Mouse (Mus musculus) cerebellum, adult 18-20 months (tissue): ENCODE measurements around the gene Gm10188.
A peak's percentile ranks its signal among the peaks of the same experiment; 100 is the strongest.

Experiments
- DNase-seq, 2 experiments: peaks; one replicate each; pipeline ENCODE4 v3.0.0; 2021

The Gm10188 gene

DNA sequence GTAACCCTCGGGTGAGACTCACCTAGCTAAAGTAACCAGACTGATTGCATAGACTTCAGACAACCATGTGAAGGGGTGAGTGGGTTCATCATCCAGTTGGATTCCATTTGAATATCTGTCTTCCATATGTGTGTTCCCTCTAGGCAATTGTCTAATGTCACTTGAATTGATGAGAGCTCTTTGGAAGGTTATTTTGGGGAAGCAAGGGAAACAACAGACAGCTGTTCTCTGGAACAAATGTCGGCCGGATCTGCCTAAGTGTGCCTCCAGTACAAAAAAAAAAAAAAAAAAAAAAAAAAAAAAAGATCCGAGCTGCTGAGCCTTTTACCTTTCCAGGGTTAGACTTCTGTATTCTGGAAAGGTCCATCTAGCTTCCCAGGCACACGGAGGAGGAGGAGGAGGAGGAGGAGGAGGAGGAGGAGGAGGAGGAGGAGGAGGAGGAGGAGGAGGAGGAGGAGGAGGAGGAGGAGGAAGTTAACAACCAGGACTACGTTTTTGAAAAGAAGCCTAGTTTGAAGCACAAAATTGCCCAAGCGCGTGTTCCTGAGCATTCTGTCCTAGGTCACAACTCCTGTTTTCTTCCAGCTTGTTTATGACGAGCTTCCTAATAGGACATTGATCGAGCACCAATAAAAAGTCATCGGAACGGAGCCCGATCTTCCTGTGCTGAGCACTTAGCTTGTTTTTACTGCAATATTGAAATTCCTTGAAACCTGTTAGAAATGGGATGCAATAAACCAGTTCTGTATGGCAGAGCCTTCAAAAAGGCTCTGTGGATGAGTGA lies 3.1 kb downstream of the Gm10188 start:
- no peak for DNase-seq

DNA sequence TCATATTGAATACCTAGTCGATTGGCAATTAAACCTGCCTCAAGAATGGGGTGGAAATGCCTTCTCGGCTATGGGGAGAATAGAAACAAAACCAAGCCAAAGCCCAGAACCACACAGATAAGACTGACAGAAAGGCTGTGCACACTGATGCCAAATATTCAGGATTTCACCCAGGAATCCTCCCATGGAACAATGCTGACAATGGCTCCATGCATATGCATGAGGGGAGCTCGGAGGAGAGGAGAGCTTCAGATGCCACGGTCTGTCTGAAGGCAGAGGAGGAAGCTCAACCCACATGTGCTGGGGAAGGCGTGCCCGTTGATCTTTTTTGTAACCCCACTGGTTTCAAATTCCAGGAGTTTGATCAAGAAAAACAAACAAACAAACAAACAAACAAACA lies 7.4 kb downstream of the Gm10188 start:
- DNase-seq: no peak

DNA sequence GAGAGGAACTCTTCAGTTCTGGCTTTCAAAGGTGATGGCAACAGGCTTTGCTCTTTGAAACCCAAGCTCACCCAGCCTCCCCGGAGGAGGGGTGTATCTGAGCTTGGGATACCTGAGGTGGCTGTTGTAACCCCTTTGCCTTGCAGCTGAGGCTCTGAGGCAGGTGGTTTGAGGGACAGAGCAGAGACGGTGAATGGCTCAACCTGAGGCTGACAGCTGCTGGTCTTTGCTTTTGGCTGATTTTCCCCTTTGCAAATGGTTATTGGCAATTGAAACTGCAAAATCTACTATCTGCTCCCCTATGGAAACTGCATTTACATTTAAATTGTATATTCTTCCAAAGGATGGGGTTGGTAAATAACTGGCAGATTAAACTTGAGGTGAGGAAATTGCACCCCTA lies 7.9 kb downstream of the Gm10188 start:
- DNase-seq: no peak

DNA sequence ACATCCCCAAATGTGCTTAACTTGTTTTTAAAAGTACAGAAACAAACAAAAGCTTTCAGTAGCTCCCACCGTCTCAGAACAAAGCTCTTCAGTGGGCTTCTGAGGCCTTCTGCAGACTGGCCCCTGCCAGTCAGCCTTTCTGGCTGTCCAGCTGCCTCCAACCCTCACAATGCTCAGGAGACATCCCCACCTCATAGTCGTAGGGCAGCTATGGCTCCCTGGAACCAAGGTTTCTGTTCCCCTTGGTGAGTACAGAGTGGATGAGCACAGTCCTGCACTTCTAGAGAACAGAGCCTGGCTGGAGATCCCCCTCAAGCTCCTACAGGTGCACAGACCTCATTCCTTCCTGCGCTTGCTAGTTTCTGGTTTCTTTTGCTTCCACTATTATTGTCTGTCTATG lies 13.3 kb downstream of the Gm10188 start:
- DNase-seq: no peak

DNA sequence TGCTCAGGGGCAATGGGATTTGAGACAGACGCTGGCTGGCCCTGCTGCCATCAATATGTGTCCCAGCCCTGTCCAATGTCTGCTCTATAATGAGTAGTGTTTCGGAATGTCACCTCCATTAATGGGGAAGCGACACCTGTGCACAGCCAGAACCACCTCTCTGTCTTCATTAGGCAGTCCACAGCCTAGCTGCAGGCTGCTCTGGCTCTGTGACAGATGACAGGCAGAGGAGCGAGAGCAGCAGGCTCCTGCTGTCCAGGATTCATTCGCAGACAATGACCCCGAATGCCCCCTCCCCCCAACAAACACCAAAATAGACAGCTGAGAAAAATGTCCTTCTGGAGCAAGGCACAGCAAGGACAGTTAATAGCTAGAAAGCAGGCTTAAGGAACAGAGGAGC lies 16.5 kb downstream of the Gm10188 start:
- peak; percentile 27 to 47 for DNase-seq

DNA sequence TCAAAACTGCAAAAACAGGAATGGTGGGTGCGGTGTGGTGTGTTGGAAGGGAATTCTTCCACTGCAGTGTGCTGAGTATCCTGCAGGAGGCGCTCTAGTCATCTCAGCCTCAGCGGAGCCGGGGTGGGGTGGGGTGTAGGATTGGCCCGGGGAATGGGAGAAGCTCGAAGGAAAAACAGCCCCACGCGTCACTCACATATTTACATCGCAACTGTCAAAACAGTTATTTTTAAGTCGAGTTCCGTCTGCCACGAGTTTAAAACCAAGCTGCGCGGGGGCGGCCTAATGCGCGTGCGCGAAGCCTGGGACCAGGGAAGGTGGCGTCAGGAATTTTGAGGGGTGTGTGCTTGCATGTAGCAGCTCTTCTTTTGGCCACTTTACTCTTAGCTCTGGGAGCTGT lies 17.3 kb downstream of the Gm10188 start:
- peak; percentile 47 to 60 for DNase-seq

DNA sequence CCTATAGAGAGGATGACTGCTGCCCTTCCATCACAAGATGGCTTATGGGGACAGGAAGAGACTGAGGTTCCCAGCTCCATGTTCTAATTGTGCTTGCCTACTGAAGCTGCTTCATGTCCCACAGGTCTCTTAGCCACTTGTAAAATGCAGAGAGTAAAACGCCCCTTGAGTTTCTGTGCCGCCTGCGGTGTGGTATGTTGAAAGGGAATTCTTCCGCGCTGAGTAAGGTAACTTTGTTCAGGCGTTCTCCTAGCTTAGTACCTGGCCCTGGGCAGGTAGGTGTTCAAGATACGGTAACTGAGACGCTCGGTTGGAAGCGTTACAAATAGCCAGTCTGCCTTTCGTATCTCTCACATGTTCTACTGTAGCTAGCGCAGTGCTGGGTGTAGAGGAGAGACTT lies 17.9 kb downstream of the Gm10188 start:
- DNase-seq: no peak

DNA sequence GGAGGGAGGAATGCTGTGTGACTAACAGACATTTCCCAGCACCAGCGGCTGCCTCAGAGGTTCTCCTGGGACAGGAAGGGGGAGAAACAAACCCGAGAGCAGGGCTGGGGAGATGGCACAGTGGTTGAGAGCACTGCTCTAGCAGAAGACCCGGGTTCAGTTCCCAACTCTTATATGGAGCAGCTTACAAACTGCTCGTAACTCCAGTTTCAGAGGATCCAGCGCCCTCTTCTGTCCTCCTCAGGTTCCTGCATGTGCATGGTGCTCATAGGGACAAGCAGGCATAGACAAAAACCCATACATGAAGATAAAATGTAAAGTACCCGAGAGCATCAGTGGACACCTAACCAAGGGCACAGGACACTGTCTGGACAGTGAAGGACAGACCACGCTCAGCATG lies 18.6 kb downstream of the Gm10188 start:
- DNase-seq: peak; percentile 44 to 45

DNA sequence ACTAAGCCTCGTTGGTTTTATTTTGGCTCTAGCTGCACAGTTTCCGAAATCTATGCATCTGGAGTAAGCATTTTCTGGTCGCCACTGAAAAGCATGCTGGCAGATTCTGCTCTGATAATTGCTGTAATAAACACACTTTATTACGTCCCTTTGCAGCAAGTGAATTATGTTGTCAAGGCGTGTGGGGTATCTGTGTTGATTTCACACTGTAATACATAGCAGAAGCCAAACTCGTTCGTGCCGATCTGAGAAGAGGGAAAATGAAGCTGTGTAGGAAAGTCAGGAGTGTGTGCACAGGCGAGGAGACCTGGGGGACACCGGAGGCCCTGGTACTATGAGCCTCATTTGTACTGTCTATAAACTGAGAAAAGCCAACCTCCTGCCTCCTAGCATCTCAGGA lies 20.2 kb downstream of the Gm10188 start:
- no peak for DNase-seq

DNA sequence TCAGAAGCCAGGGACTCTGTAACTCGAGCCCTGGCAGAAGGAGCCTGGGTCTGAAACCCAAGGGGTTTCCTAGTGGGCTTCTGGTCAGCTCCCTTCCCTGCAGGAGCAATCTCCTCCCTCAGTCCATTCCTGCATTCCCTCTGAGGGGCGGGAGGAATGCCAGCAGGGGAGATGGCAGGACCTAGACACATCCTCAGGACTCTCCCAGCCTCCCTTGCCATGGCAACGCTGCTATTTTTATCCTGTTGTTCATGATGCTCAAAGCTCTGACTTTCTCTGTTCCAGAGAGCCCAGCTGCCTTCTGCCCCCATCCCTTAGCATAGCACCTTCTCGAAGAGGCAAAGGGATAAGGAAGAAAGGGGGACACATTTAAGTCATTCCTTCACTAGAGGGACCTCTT lies 21.4 kb downstream of the Gm10188 start:
- peak; percentile 61 to 71 for DNase-seq

DNA sequence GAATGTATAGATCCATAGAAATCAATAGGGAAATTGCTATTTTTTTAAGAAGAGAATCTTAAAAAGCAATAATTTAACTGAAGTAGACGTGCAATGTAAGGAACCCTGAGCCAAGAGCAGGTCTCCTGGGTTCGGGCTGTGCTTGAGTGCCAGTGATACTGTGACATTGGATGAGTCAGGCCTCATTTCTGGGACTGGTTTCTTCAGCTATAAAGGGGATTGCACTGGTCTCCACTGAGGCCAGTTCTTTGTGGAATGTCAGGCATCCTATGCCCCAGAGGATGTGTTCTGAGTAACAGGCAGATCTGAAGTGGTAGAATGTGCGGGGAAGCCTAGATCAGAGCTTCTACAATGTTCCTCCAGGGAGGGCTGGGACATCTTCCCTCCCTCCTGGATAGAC lies 22.7 kb downstream of the Gm10188 start:
- DNase-seq: no peak

DNA sequence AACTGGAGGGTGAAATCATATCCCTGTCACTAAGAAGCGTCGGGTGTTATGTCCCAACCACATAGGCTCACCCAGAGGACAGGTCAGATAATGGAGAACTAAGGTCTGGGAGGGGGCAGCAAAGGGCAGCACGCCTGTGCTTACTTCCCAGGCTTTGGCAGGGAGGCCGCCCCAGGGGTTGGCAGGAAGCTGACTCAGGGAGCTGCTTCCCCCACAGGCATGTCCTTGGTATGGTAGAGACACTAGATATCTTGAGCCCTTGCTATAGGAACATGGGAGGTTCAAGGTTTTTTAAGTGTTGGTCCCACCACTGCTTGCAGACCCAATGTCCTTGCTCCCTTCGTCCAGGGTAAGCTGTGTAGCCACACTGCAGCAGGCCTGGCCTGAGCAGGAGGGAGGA lies 23.6 kb downstream of the Gm10188 start:
- DNase-seq: no peak

DNA sequence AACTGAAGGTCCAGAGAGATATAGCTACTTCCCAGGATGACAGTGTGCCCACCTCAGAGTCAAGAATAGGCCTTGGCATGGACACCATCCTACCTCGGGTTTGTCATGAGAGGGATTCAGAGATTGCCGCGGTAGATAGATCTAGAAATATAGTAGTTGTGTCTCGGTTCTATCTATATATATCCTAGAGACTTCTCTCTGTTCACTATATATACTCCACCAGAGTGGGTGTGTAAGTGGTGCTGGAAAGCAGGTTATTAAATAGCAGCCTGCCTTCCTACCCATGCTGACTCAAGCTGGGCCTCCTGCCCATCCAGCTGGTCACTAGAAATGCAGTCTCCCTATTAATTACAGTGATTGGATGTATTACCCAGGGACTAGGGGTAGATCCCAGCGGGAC lies 26.8 kb downstream of the Gm10188 start:
- DNase-seq: peak in 1 of 2 experiments; percentile 16

DNA sequence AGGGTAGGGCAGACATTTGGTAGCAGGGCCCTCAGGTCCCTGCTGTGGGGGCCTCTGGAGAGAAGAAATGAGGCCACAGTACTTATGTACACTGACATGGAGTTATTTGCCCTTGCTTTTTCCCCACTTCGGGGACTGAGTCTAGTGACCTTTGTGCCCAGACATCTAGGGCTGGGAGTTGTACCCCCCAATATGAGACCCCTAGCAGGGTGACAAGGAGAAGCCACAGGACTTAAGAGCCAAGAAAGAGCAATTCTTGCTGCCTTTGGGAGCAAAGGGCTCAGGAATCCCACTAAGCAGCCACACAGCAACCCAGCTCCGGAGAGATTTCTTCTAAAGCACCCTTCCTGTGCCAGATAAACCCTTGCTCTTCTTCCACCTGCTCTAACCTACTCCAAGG lies 27.6 kb downstream of the Gm10188 start:
- no peak for DNase-seq

DNA sequence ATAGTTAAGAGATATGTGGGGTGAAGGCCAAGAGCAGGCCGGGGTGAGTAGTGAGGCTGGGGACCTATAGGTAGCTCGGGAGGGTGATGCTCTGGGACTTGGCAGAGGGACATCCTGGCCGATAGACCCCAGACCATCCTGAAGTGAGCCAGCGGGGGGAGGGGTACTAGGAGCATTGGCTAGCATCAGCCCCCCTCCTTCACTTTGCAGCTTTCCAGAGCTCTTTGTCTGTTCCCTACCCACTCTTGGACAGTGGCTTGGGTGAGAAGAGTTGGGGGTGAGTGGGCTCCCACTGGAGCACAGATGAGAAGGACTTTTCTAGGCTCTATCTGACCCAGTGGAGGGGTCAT lies 28.1 kb downstream of the Gm10188 start:
- DNase-seq: no peak

DNA sequence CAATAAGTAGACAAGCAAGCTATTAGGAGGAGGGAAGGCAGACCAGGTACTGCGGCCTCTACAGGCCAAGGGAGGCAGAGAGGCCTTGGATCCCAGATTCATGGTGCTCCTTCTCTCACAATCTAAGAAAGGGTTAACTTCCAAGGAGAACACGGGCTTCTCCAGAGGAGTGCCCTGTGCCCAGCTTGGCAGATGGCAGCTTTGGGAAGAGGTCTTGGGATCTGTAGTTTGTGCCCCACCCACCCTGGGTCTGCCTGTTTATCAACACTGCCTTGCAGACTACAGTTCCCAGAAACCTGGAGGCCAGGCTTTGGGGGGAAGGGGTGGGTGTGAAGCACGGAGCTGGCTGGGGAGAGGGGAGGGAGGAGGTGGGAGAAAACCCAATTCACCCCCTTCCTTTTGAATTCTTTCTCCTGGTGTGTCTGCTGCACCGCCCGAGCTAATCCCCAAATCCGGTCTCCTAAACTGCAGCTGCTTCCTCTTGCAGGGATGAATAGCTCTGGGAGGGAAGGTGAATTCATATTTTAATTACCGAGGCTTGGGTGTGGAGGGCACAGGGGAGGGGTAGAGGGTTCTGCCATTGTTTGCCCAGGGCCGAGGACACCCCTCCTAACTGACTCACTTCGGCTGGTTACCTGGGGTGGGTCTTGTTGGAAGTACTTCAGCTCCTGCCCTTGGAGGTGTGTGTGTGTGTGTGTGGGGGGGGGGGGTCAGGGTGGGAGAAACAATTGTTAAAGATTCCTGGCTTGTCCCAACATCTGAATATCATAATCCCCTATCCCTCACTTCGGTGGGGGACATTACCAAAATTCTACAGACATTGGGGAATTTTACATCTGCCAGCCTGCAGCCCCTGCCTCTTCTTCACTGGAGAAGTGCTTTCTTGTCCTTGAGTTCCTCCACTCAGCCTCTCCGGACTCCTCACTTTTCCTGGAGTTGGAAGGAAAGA lies 28.7 kb downstream of the Gm10188 start:
- peak; percentile 63 to 81 for DNase-seq

DNA sequence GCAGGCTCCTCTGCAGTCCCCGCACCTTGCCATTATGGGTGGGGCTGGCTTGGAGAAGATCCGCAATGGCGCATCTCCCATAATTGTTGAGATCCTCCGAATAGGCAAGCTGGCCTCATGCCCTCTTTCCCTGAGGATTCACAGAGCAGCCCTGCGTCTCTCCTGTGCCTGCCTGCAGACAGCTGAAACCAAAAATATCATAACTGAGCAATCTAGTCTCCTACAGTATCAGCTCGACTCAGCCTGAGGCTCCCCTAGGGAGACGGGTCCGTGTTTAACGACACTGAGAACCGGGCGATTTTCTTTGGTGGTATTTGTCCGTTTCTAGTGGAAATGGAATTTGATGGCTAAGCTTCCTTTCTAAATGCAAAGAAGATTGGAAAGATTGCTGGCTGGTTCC lies 29.6 kb downstream of the Gm10188 start:
- peak; percentile 52 to 55 for DNase-seq

DNA sequence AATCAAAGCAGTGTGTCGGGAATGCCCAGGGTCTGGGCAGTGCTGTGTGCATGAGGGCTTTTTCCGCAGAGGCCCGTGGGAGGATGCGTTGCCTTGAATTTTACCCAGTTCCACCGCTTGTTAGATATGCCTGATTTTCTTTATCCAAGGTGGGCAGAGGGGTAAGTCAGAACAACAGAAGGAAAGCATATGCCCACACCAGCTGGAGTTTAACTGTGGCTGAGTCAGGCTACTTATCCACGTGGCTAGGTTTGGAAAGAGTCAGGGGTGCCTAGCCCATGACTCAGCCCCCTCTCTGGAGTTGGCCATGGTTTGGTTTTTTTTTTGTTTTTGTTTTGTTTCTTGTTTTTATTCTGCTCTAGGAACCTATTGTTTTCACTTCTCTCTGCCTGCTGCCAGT lies 30.3 kb downstream of the Gm10188 start:
- no peak for DNase-seq

DNA sequence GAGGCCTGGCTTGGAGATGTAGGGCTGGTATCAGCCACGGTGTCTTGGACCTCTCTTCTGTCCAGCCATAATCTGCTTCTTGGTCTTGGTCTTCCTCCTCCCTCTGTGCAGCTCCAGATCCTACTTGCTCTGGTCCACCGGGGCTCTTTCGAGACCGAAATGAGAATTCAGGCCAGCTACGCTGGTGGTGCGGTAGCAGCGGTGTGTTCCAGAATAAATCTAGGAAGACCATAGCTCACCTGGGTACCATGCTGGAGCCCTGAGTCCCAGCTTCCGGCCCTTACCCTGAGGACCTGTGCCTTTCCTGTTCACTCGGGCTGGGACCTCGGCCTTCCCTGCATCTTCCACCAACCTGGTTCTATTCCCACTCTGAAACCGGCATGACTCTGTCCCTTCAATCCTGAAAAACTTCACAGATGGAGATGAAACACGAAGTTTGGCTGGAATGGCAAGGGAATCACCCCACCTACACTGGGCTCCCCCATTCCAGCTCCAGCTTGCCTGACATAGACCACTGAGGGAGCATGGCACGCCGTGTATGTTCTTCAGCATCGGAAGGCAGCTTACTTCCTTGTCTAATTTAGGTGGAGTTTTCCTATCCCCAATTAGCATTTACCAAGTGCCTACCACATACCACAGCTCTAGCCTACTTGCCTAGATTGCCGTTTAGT lies 31.0 kb downstream of the Gm10188 start:
- no peak for DNase-seq

DNA sequence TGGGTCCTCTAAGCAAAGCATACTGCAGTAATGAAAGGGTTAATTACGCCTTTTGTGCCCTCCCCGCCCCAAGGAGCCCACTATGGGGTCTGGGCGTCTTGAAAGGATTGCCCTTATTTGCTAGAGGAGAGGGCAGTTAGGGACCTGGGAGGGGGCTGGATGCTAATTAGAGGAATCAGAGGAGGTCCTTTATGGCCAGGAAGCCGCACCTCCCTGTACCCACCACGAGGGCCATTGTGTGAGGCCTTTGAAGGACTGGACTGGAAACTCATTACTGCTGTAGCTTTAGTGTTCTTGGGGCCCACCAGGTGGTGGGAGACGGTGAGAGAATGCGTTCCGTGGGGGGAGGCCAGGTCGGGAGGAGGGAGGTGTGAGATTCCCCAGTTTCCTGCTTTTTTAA lies 31.9 kb downstream of the Gm10188 start:
- no peak for DNase-seq

DNA sequence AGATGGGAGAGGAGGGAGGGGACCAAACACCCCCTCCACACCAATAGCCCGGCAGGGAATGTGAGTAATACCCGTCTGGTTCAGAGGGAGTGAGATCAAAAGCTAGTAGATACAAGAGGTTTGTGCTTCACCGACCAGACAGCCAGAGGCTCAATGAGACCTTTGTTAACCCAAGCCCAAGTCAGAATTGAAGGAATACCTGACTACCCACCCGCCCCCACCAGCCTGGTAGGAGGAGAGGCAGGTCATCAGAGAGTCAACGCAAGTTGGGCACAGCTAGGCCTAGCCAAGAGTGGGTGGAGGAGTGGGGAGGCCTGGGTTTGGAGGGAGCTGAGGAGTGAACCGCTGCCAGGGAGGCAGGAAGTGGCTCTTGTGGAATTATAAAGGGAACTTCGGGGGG lies 33.2 kb downstream of the Gm10188 start:
- DNase-seq: no peak

DNA sequence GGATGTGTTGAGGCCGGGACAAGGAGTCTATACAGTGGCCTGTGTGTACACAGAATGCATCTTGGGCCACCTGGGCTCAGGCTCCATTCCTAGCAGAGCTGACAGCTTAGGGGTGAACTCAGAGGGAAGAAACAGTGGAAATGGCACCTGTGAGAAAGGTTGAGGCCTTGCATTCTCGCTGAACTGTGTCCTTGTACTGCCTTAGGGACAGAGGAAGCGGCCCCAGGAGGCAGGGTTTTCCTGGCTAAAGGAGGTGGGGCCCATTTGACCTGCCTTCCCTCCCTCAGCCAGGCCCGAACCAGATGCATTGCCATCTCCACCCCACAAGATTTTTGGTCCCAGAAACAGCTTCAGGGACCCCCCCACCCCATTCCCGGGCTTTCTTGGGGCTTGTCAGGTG lies 33.9 kb downstream of the Gm10188 start:
- DNase-seq: no peak

DNA sequence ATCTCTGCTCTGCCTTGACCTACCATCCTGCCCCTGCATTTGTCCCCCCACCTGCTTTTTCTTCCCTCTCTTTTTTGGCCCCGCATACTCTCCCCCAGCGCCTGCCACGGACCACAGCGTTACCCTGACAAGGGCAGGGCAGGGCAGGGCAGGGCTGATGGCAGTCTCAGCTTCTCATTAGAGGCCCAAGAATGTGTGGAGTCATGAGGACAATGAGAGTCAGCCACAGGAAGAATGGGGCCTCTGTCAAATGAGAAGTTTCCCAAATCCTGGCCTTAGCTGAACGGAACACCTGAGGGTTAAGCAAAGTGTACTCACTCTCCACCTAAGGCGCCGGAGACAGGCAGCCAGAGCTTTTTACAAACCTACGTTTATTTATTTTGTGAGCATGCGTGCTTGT lies 34.5 kb downstream of the Gm10188 start:
- DNase-seq: no peak

DNA sequence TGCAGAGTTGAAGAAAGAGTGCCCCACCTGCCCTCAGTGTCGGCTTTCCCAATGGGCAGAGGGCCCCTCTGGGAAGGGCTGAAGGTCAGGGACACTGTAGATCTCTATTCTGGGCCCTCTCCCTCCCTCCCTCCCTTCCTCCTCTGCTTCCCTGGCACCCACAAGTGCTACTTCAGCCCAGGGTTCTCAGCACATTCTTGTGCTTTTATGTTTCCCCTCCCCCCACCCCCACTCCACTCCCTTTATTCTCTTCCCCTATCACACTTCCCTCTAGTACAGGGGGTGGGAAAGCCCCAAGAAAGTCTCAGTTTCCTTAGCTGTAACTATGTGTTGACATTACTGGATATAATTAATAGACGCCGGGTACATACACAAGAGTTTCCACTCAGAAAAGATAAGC lies 34.9 kb downstream of the Gm10188 start:
- no peak for DNase-seq
